Mouse (Mus musculus) adrenal gland, postnatal 14 days (tissue): Measurements from ENCODE around the gene Atg7. TPM values are rescaled to one million over a fixed set of nuclear protein-coding genes. Genes with fewer than 3 reads are reported as not detected.

Source experiments
- DNase-seq: peaks from one replicate; pipeline ENCODE4 v3.0.0; 2021; ENCODE audit warnings: mixed read lengths
- total RNA-seq: library from RNA; stranded (reverse); gene quantifications from 2 replicates; pipeline ENCODE4 v1.2.3, GENCODE M21; 2021

Atg7 gene
- total RNA-seq, 1 experiment from 2014 or later: 31.9 TPM

GRCm38 (mm10) chr6:114817948-114818347 lies 175.1 kb downstream of the Atg7 start:
- DNase-seq: no peak

GRCm38 (mm10) chr6:114818471-114818870 lies 175.6 kb downstream of the Atg7 start:
- DNase-seq: peak; percentile 31

GRCm38 (mm10) chr6:114819971-114820481 lies 177.1 kb downstream of the Atg7 start:
- DNase-seq: no peak

- DNase-seq: no peak
Measured at GRCm38 (mm10) chr6:114821646-114822045, 178.7 kb downstream of the Atg7 start.

- DNase-seq: no peak
Measured at GRCm38 (mm10) chr6:114826889-114827288, 184.0 kb downstream of the Atg7 start.

- no peak for DNase-seq
Measured at GRCm38 (mm10) chr6:114829660-114830438, 187.0 kb downstream of the Atg7 start.

- no peak for DNase-seq
Measured at GRCm38 (mm10) chr6:114831807-114832206, 188.9 kb downstream of the Atg7 start.

- no peak for DNase-seq
Measured at GRCm38 (mm10) chr6:114833058-114833685, 190.3 kb downstream of the Atg7 start.

GRCm38 (mm10) chr6:114833791-114834346 lies 191.0 kb downstream of the Atg7 start:
- no peak for DNase-seq

- no peak for DNase-seq
Measured at GRCm38 (mm10) chr6:114835344-114835743, 192.4 kb downstream of the Atg7 start.

GRCm38 (mm10) chr6:114835752-114836151 lies 192.9 kb downstream of the Atg7 start:
- no peak for DNase-seq

- no peak for DNase-seq
Measured at GRCm38 (mm10) chr6:114836433-114836832, 193.5 kb downstream of the Atg7 start.

GRCm38 (mm10) chr6:114838872-114839271 lies 196.0 kb downstream of the Atg7 start:
- DNase-seq: peak; percentile 48

- DNase-seq: no peak
Measured at GRCm38 (mm10) chr6:114840012-114840411, 197.1 kb downstream of the Atg7 start.

GRCm38 (mm10) chr6:114842131-114842530 lies 199.2 kb downstream of the Atg7 start:
- DNase-seq: no peak

- DNase-seq: no peak
Measured at GRCm38 (mm10) chr6:114842863-114843262, 200.0 kb downstream of the Atg7 start.

GRCm38 (mm10) chr6:114846153-114846772 lies 203.4 kb downstream of the Atg7 start:
- no peak for DNase-seq

- no peak for DNase-seq
Measured at GRCm38 (mm10) chr6:114847582-114848174, 204.8 kb downstream of the Atg7 start.

GRCm38 (mm10) chr6:114848761-114849160 lies 205.9 kb downstream of the Atg7 start:
- DNase-seq: no peak

GRCm38 (mm10) chr6:114849787-114850186 lies 206.9 kb downstream of the Atg7 start:
- no peak for DNase-seq

- no peak for DNase-seq
Measured at GRCm38 (mm10) chr6:114851688-114852087, 208.8 kb downstream of the Atg7 start.

GRCm38 (mm10) chr6:114852739-114853138 lies 209.8 kb downstream of the Atg7 start:
- DNase-seq: no peak
